8 mouse cellular contexts compared by ENCODE assay signal in the genomic region with DNA sequence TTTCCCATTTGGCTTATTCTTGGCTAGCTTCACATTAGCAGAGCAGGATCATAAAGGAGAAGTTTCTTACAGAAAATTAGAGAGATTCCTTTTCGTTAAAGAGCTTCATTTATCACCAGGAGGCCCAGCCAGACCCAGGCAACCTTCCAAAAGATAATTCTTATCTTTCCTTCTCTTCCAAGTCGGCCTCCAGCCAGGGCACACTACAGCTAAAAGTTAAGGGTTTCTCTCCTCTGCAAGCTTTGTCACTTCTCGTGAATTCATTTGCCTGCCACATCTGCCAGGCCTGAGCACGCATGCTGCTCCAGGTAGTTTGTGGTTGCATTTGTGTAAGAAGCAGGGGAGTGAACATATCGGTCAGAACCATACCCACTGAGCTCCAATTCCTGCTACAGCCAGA. TPM values are rescaled to one million over a fixed set of nuclear protein-coding genes. Genes with fewer than 3 reads are reported as not detected.
A peak's percentile ranks its signal among the peaks of the same experiment; 100 is the strongest.
DNase-seq lines count a peak whose midpoint lies in the region; ATAC-seq and TF ChIP-seq lines count a peak whose summit lies in the region.

No protein-coding gene starts in this region.

- peaks cover 13% of the 10 kb centered on the region for H3K36me3 ChIP-seq in heart, embryonic 15.5 days
- peaks cover 19% of the 10 kb centered on the region for H3K36me3 ChIP-seq in liver, embryonic 16.5 days (ENCODE audit: control insufficient read depth, insufficient read depth)
- peaks cover 10% of the 10 kb centered on the region; the same call in 1 of the 2 replicates for H3K36me3 ChIP-seq in thymus, adult 2 months (ENCODE audit: control insufficient read depth, insufficient read depth, low read length)

- no peak for TF ChIP-seq CTCF in thymus, adult 2 months (IDR thresholded peaks at IDR 0.05; ENCODE audit: borderline replicate concordance, control insufficient read depth, extremely low read depth, insufficient read depth, low read length, poor library complexity)

- TF ChIP-seq POLR2A in thymus, adult 2 months (IDR thresholded peaks at IDR 0.05; ENCODE audit: control insufficient read depth, extremely low read depth, insufficient read depth, low read length, poor library complexity): no peak

- peaks cover 22% of the 10 kb centered on the region for H3K4me1 ChIP-seq in heart, embryonic 15.5 days (replicated peaks)
- H3K4me1 ChIP-seq in liver, embryonic 16.5 days (ENCODE audit: control insufficient read depth, low read depth, low read length): peaks cover 46% of the 10 kb centered on the region
- no peaks in the 10 kb centered on the region; the same call in 1 of the 2 replicates for H3K4me1 ChIP-seq in thymus, adult 2 months (replicated peaks; ENCODE audit: control insufficient read depth, insufficient read depth, low read length)

- H3K27me3 ChIP-seq in heart, embryonic 15.5 days: no peaks in the 10 kb centered on the region
- no peaks in the 10 kb centered on the region for H3K27me3 ChIP-seq in liver, embryonic 16.5 days (ENCODE audit: control insufficient read depth, insufficient read depth, low read depth, low read length)
- H3K27me3 ChIP-seq in thymus, adult 2 months (ENCODE audit: control insufficient read depth, insufficient read depth, low read length): no peaks in the 10 kb centered on the region

- peak overlapping the region; percentile 78 for H3K9ac ChIP-seq in heart, embryonic 15.5 days
- peak overlapping the region; percentile 100 for H3K9ac ChIP-seq in liver, embryonic 16.5 days (ENCODE audit: low read depth, low read length)

- H3K4me2 ChIP-seq in heart, embryonic 15.5 days: peak overlapping the region; percentile 85
- H3K4me2 ChIP-seq in liver, embryonic 16.5 days (ENCODE audit: low read depth, low read length): peak overlapping the region; percentile 86

- H3K4me3 ChIP-seq in heart, embryonic 15.5 days: peak overlapping the region; percentile 77
- H3K4me3 ChIP-seq in liver, embryonic 16.5 days (ENCODE audit: low read depth, low read length): peak overlapping the region; percentile 97
- no peak overlapping the region for H3K4me3 ChIP-seq in thymus, adult 2 months (ENCODE audit: control insufficient read depth, insufficient read depth, low read length)

- DNase-seq in adrenal gland, postnatal 14 days: peak; percentile 17
- DNase-seq in adrenal gland, adult 18-20 months (ENCODE audit: low spot score in 2 of 2): no peak
- peak; percentile 63 for DNase-seq in c-Kit-negative CD71-positive TER-119-positive erythroid progenitor cells, embryonic 14.5 days (ENCODE audit: low read depth, low spot score)
- DNase-seq in yolk sac, embryonic 10.5 days (ENCODE audit: low spot score): peak; percentile 21
- DNase-seq in thymus, adult 2 months: no peak
- DNase-seq in lung, adult 18-20 months: no peak

- ATAC-seq in heart, embryonic 15.5 days (replicated peaks; ENCODE audit: insufficient number of reproducible peaks, insufficient read depth, low FRiP score, low read depth): no peak
- ATAC-seq in liver, embryonic 16.5 days (ENCODE audit: low read depth): peak; percentile 35

- H3K9me3 ChIP-seq in heart, embryonic 15.5 days (replicated peaks): no peaks in the 10 kb centered on the region
- H3K9me3 ChIP-seq in liver, embryonic 16.5 days (replicated peaks; ENCODE audit: control insufficient read depth, low read length): no peaks in the 10 kb centered on the region

- 17% methylated on average over 5 of the region's 5 CpGs for WGBS in heart, embryonic 15.5 days
- WGBS in liver, embryonic 16.5 days (ENCODE audit: insufficient replicate concordance): 11% methylated on average over 5 of the region's 5 CpGs
- 72% methylated on average over 5 of the region's 5 CpGs for WGBS in thymus, adult 2 months

- peak overlapping the region; percentile 89 for H3K27ac ChIP-seq in heart, embryonic 15.5 days
- H3K27ac ChIP-seq in liver, embryonic 16.5 days (ENCODE audit: low read length): peak overlapping the region; percentile 99
- H3K27ac ChIP-seq in thymus, adult 2 months (ENCODE audit: control insufficient read depth, insufficient read depth, low read length): no peak overlapping the region

RNA-seq across cellular contexts. Expression of a gene that starts 0.8 kb away (rescaled TPM):
- 20.5 and 27.8 TPM in 2 replicates for total RNA-seq in adrenal gland, postnatal 14 days (2021)
- 10 to 100 TPM; 11.4 to 14.5 TPM for total RNA-seq in adrenal gland, adult 18-20 months (2021)
- polyA plus RNA-seq in heart, embryonic 15.5 days (2015; fragmentation: Nextera tagmentation; extraction: Ambion mirVana): 32.0 and 41.1 TPM in 2 replicates
- polyA plus RNA-seq in liver, embryonic 16.5 days (2015; fragmentation: Nextera tagmentation; extraction: Ambion mirVana): 356 and 399 TPM in 2 replicates
- 14.1 and 16.9 TPM in 2 replicates for polyA plus RNA-seq in thymus, adult 2 months (2012; rRNA removed)

RNA-seq across cellular contexts. Expression of a gene that starts 30.7 kb away (rescaled TPM):
- not detected in 2 replicates for total RNA-seq in adrenal gland, postnatal 14 days (2021)
- not detected for total RNA-seq in adrenal gland, adult 18-20 months (2021)
- not detected in 2 replicates for polyA plus RNA-seq in heart, embryonic 15.5 days (2015; fragmentation: Nextera tagmentation; extraction: Ambion mirVana)
- not detected in 2 replicates for polyA plus RNA-seq in liver, embryonic 16.5 days (2015; fragmentation: Nextera tagmentation; extraction: Ambion mirVana)
- not detected in 2 replicates for polyA plus RNA-seq in thymus, adult 2 months (2012; rRNA removed)

RNA-seq across cellular contexts. Expression of a gene that starts 49.6 kb away (rescaled TPM):
- not detected in 2 replicates for total RNA-seq in adrenal gland, postnatal 14 days (2021)
- not detected for total RNA-seq in adrenal gland, adult 18-20 months (2021)
- 0.20 TPM in 1 of 2 replicates, not detected in the other for polyA plus RNA-seq in heart, embryonic 15.5 days (2015; fragmentation: Nextera tagmentation; extraction: Ambion mirVana)
- polyA plus RNA-seq in liver, embryonic 16.5 days (2015; fragmentation: Nextera tagmentation; extraction: Ambion mirVana): not detected in 2 replicates
- 0.17 and 0.24 TPM in 2 replicates for polyA plus RNA-seq in thymus, adult 2 months (2012; rRNA removed)

RNA-seq across cellular contexts. Expression of a gene that starts 52.5 kb away (rescaled TPM):
- not detected in 2 replicates for total RNA-seq in adrenal gland, postnatal 14 days (2021)
- not detected for total RNA-seq in adrenal gland, adult 18-20 months (2021)
- polyA plus RNA-seq in heart, embryonic 15.5 days (2015; fragmentation: Nextera tagmentation; extraction: Ambion mirVana): not detected in 2 replicates
- polyA plus RNA-seq in liver, embryonic 16.5 days (2015; fragmentation: Nextera tagmentation; extraction: Ambion mirVana): not detected in 2 replicates
- polyA plus RNA-seq in thymus, adult 2 months (2012; rRNA removed): not detected in 2 replicates

RNA-seq across cellular contexts. Expression of a gene that starts 58.4 kb away (rescaled TPM):
- total RNA-seq in adrenal gland, postnatal 14 days (2021): 68.9 and 82.2 TPM in 2 replicates
- total RNA-seq in adrenal gland, adult 18-20 months (2021): 10 to 100 TPM; 67.0 to 77.6 TPM
- polyA plus RNA-seq in heart, embryonic 15.5 days (2015; fragmentation: Nextera tagmentation; extraction: Ambion mirVana): 92.9 and 93.1 TPM in 2 replicates
- 23.8 and 24.2 TPM in 2 replicates for polyA plus RNA-seq in liver, embryonic 16.5 days (2015; fragmentation: Nextera tagmentation; extraction: Ambion mirVana)
- 47.4 and 51.4 TPM in 2 replicates for polyA plus RNA-seq in thymus, adult 2 months (2012; rRNA removed)

Comparison
In these comparisons a context has a peak if more than half of its experiments do, and no peak if none do; other contexts are left out.
1. DNase-seq: peak in adrenal gland, postnatal 14 days (single experiment), c-Kit-negative CD71-positive TER-119-positive erythroid progenitor cells, embryonic 14.5 days (single experiment) and yolk sac, embryonic 10.5 days (single experiment); none in adrenal gland, adult 18-20 months (0 of 2), thymus, adult 2 months (single experiment) and lung, adult 18-20 months (0 of 2).